Comparison of ENCODE assay signal across 8 mouse cellular contexts in genomic region chr19:41847614-41847991, GRCm38 (mm10). TPM values are rescaled to one million over a fixed set of nuclear protein-coding genes. Genes with fewer than 3 reads are reported as not detected.
DNase-seq lines count a peak whose midpoint lies in the region; ATAC-seq and TF ChIP-seq lines count a peak whose summit lies in the region.
"Not testable (repeated sequence)": the region's sequence is repeated elsewhere in the genome, so short reads cannot be mapped to it uniquely, and the experiment has no call there.

No protein-coding gene starts in this region.

- H3K4me1 ChIP-seq in G1E (ENCODE audit: insufficient read depth, low read depth, low read length): peaks cover 59% of the 10 kb centered on the region
- not testable (repeated sequence) for H3K4me1 ChIP-seq in cortical plate, adult 2 months (ENCODE audit: control insufficient read depth, insufficient read depth, low read length); forebrain, postnatal 0 days (ENCODE audit: insufficient read depth); lung, embryonic 14.5 days (ENCODE audit: insufficient read depth); testis, adult 2 months (ENCODE audit: control insufficient read depth, insufficient read depth, low read length)
- H3K4me1 ChIP-seq in hindbrain, embryonic 10.5 days (replicated peaks): peaks cover 47% of the 10 kb centered on the region

- not testable (repeated sequence) for TF ChIP-seq CTCF in G1E (IDR thresholded peaks at IDR 0.05; ENCODE audit: low read depth, low read length); cortical plate, adult 2 months (IDR thresholded peaks at IDR 0.05; ENCODE audit: extremely low read depth, insufficient read depth, low read length); forebrain, postnatal 0 days (IDR thresholded peaks at IDR 0.05; ENCODE audit: low read depth); layer of hippocampus, adult 2 months (conservative IDR thresholded peaks at IDR 0.05); lung, embryonic 14.5 days (IDR thresholded peaks at IDR 0.05; ENCODE audit: low read depth); testis, adult 2 months (IDR thresholded peaks at IDR 0.05; ENCODE audit: control insufficient read depth, insufficient read depth, insufficient replicate concordance, low read depth, low read length)

- peak overlapping the region; percentile 91 for H3K4me2 ChIP-seq in forebrain, postnatal 0 days (ENCODE audit: low read depth)
- H3K4me2 ChIP-seq in lung, embryonic 14.5 days: peak overlapping the region; percentile 99

- not testable (repeated sequence) for DNase-seq in G1E (ENCODE audit: low spot score)
- peak; percentile 70 for DNase-seq in forebrain, postnatal 0 days
- peak; percentile 81 for DNase-seq in hindbrain, embryonic 10.5 days (ENCODE audit: low spot score)
- DNase-seq in layer of hippocampus, adult 2 months (ENCODE audit: low spot score in 2 of 2): peak in 1 of 2 experiments; percentile 39
- DNase-seq in lung, embryonic 14.5 days: peak; percentile 68
- peak; percentile 85 for DNase-seq in neural tube, embryonic 10.5 days (ENCODE audit: extremely low spot score, low spot score)

- H3K4me3 ChIP-seq in G1E (ENCODE audit: low read depth, low read length): peak overlapping the region; percentile 94
- H3K4me3 ChIP-seq in cortical plate, adult 2 months (ENCODE audit: insufficient read depth, low read length): peak overlapping the region; percentile 91
- peak overlapping the region; percentile 77 for H3K4me3 ChIP-seq in forebrain, postnatal 0 days (ENCODE audit: low read depth, low read length)
- peak overlapping the region; percentile 82 for H3K4me3 ChIP-seq in hindbrain, embryonic 10.5 days
- peak overlapping the region; percentile 64 for H3K4me3 ChIP-seq in layer of hippocampus, adult 2 months
- peak overlapping the region; percentile 65 for H3K4me3 ChIP-seq in lung, embryonic 14.5 days (ENCODE audit: low read depth, low read length)
- H3K4me3 ChIP-seq in testis, adult 2 months (ENCODE audit: control insufficient read depth, low read depth, low read length): peak overlapping the region; percentile 93

- H3K36me3 ChIP-seq in G1E (replicated peaks): peaks cover 30% of the 10 kb centered on the region
- not testable (repeated sequence) for H3K36me3 ChIP-seq in forebrain, postnatal 0 days (ENCODE audit: insufficient read depth); hindbrain, embryonic 10.5 days; lung, embryonic 14.5 days (ENCODE audit: insufficient read depth); testis, adult 2 months (ENCODE audit: control insufficient read depth, insufficient read depth, low read length)

- H3K9ac ChIP-seq in forebrain, postnatal 0 days: peak overlapping the region; percentile 77
- peak overlapping the region; percentile 65 for H3K9ac ChIP-seq in lung, embryonic 14.5 days

- H3K9me3 ChIP-seq in G1E (replicated peaks); forebrain, postnatal 0 days (ENCODE audit: low read length); hindbrain, embryonic 10.5 days; lung, embryonic 14.5 days (ENCODE audit: low read depth, low read length): not testable (repeated sequence)

- peak overlapping the region; percentile 99; the same call in 1 of the 2 replicates for H3K27ac ChIP-seq in cortical plate, adult 2 months (ENCODE audit: insufficient read depth, low read length)
- peak overlapping the region; percentile 95 for H3K27ac ChIP-seq in forebrain, postnatal 0 days (ENCODE audit: low read depth, low read length)
- peak overlapping the region; percentile 98 for H3K27ac ChIP-seq in hindbrain, embryonic 10.5 days
- peak overlapping the region; percentile 98 for H3K27ac ChIP-seq in layer of hippocampus, adult 2 months
- H3K27ac ChIP-seq in lung, embryonic 14.5 days (ENCODE audit: low read depth): peak overlapping the region; percentile 82
- peak overlapping the region; percentile 90 for H3K27ac ChIP-seq in testis, adult 2 months (ENCODE audit: control insufficient read depth, insufficient read depth, low read depth, low read length)

- 2% methylated on average over 49 of the region's 53 CpGs for WGBS in forebrain, postnatal 0 days
- under 1% methylated on average over 53 of the region's 53 CpGs for WGBS in hindbrain, embryonic 10.5 days
- under 1% methylated on average over 53 of the region's 53 CpGs for WGBS in lung, embryonic 14.5 days

- ATAC-seq in G1E (ENCODE audit: extremely low read depth, insufficient number of reproducible peaks, low FRiP score, poor library complexity, severe bottlenecking): not testable (repeated sequence)
- ATAC-seq in forebrain, postnatal 0 days: peak; percentile 66
- ATAC-seq in lung, embryonic 14.5 days (ENCODE audit: insufficient read depth): peak; percentile 48

- not testable (repeated sequence) for H3K27me3 ChIP-seq in G1E (ENCODE audit: insufficient read depth, low read length); forebrain, postnatal 0 days (ENCODE audit: insufficient read depth, low read length); lung, embryonic 14.5 days (ENCODE audit: insufficient read depth, low read length); testis, adult 2 months (ENCODE audit: control insufficient read depth, insufficient read depth, low read length)
- H3K27me3 ChIP-seq in hindbrain, embryonic 10.5 days (ENCODE audit: insufficient read depth, poor library complexity, severe bottlenecking): peaks cover 10% of the 10 kb centered on the region

- not testable (repeated sequence) for TF ChIP-seq POLR2A in cortical plate, adult 2 months (IDR thresholded peaks at IDR 0.05; ENCODE audit: extremely low read depth, insufficient read depth, low read length); testis, adult 2 months (IDR thresholded peaks at IDR 0.05; ENCODE audit: control insufficient read depth, low read depth, low read length)

RNA-seq across cellular contexts. Expression of gene Frat2, which starts 0.3 kb away (rescaled TPM):
- 15.3 and 17.8 TPM in 2 replicates for total RNA-seq in G1E (2014; fragmentation: Nextera tagmentation)
- 23.4 and 30.4 TPM in 2 replicates for total RNA-seq in G1E (2017)
- polyA plus RNA-seq in G1E (2012): 42.6 and 60.2 TPM in 2 replicates
- 5.8 and 6.2 TPM in 2 replicates for polyA plus RNA-seq in cortical plate, adult 2 months (2012; rRNA removed)
- 14.4 and 22.4 TPM in 2 replicates for total RNA-seq in forebrain, postnatal 0 days (2014; rRNA removed)
- 14.8 and 15.5 TPM in 2 replicates for polyA plus RNA-seq in forebrain, postnatal 0 days (2015; fragmentation: Nextera tagmentation; extraction: Ambion mirVana)
- polyA plus RNA-seq in hindbrain, embryonic 10.5 days (2016; fragmentation: Nextera tagmentation; extraction: Ambion mirVana): 5.4 and 6.7 TPM in 2 replicates
- 10 to 100 TPM; 10.7 to 11.7 TPM for total RNA-seq in layer of hippocampus, adult 2 months (2021)
- 2.4 and 2.6 TPM in 2 replicates for polyA plus RNA-seq in lung, embryonic 14.5 days (2014; fragmentation: Nextera tagmentation; extraction: Ambion mirVana)
- polyA plus RNA-seq in testis, adult 2 months (2012; rRNA removed): 47.7 and 64.2 TPM in 2 replicates

RNA-seq across cellular contexts. Expression of gene Frat1, which starts 17.8 kb away (rescaled TPM):
- total RNA-seq in G1E (2014; fragmentation: Nextera tagmentation): 11.4 and 13.5 TPM in 2 replicates
- total RNA-seq in G1E (2017): 17.9 and 19.8 TPM in 2 replicates
- 41.1 and 52.6 TPM in 2 replicates for polyA plus RNA-seq in G1E (2012)
- 9.3 and 10.5 TPM in 2 replicates for polyA plus RNA-seq in cortical plate, adult 2 months (2012; rRNA removed)
- total RNA-seq in forebrain, postnatal 0 days (2014; rRNA removed): 40.2 and 43.4 TPM in 2 replicates
- polyA plus RNA-seq in forebrain, postnatal 0 days (2015; fragmentation: Nextera tagmentation; extraction: Ambion mirVana): 48.2 and 52.3 TPM in 2 replicates
- 10.8 and 13.4 TPM in 2 replicates for polyA plus RNA-seq in hindbrain, embryonic 10.5 days (2016; fragmentation: Nextera tagmentation; extraction: Ambion mirVana)
- total RNA-seq in layer of hippocampus, adult 2 months (2021): 10 to 100 TPM; 22.0 to 27.1 TPM
- polyA plus RNA-seq in lung, embryonic 14.5 days (2014; fragmentation: Nextera tagmentation; extraction: Ambion mirVana): 4.4 and 4.5 TPM in 2 replicates
- 103 and 140 TPM in 2 replicates for polyA plus RNA-seq in testis, adult 2 months (2012; rRNA removed)

RNA-seq across cellular contexts. Expression of gene Arhgap19, which starts 45.8 kb away (rescaled TPM):
- total RNA-seq in G1E (2014; fragmentation: Nextera tagmentation) (66.1 and 95.6 TPM in 2 replicates), G1E (2017) (41.0 and 46.9 TPM in 2 replicates)
- polyA plus RNA-seq in G1E (2012): 6.9 and 9.0 TPM in 2 replicates
- 2.7 and 3.0 TPM in 2 replicates for polyA plus RNA-seq in cortical plate, adult 2 months (2012; rRNA removed)
- total RNA-seq in forebrain, postnatal 0 days (2014; rRNA removed): 3.9 and 6.0 TPM in 2 replicates
- 3.1 and 3.2 TPM in 2 replicates for polyA plus RNA-seq in forebrain, postnatal 0 days (2015; fragmentation: Nextera tagmentation; extraction: Ambion mirVana)
- polyA plus RNA-seq in hindbrain, embryonic 10.5 days (2016; fragmentation: Nextera tagmentation; extraction: Ambion mirVana): 27.9 and 37.9 TPM in 2 replicates
- 1 to 10 TPM; 2.2 to 2.5 TPM for total RNA-seq in layer of hippocampus, adult 2 months (2021)
- polyA plus RNA-seq in lung, embryonic 14.5 days (2014; fragmentation: Nextera tagmentation; extraction: Ambion mirVana): 39.2 and 40.9 TPM in 2 replicates
- polyA plus RNA-seq in testis, adult 2 months (2012; rRNA removed): 33.9 and 39.1 TPM in 2 replicates

RNA-seq across cellular contexts. Expression of gene Rrp12, which starts 48.4 kb away (rescaled TPM):
- total RNA-seq in G1E (2014; fragmentation: Nextera tagmentation) (14.9 and 16.9 TPM in 2 replicates), G1E (2017) (13.5 and 16.5 TPM in 2 replicates)
- polyA plus RNA-seq in G1E (2012): 31.0 and 33.8 TPM in 2 replicates
- polyA plus RNA-seq in cortical plate, adult 2 months (2012; rRNA removed): 18.6 and 18.9 TPM in 2 replicates
- total RNA-seq in forebrain, postnatal 0 days (2014; rRNA removed): 17.0 and 19.5 TPM in 2 replicates
- polyA plus RNA-seq in forebrain, postnatal 0 days (2015; fragmentation: Nextera tagmentation; extraction: Ambion mirVana): 12.3 and 14.4 TPM in 2 replicates
- 27.3 and 34.1 TPM in 2 replicates for polyA plus RNA-seq in hindbrain, embryonic 10.5 days (2016; fragmentation: Nextera tagmentation; extraction: Ambion mirVana)
- total RNA-seq in layer of hippocampus, adult 2 months (2021): 10 to 100 TPM; 33.4 to 34.2 TPM
- 13.6 and 15.6 TPM in 2 replicates for polyA plus RNA-seq in lung, embryonic 14.5 days (2014; fragmentation: Nextera tagmentation; extraction: Ambion mirVana)
- 29.5 and 32.3 TPM in 2 replicates for polyA plus RNA-seq in testis, adult 2 months (2012; rRNA removed)
